Mouse (Mus musculus) liver, embryonic 13.5 days (tissue): ENCODE measurements around the gene Fgd6. TPM values are rescaled to one million over a fixed set of nuclear protein-coding genes. Genes with fewer than 3 reads are reported as not detected.

Source experiments
- ATAC-seq: fragments of 200-750 bp; cut with Nextera tagmentation; 2 replicates; pipeline ENCODE4 v1.8.0; 2017; ENCODE audit warnings: low read depth, mild to moderate bottlenecking, moderate number of reproducible peaks, moderate library complexity
- DNase-seq: peaks from one replicate; pipeline ENCODE4 v3.0.0; 2022
- H3K27ac ChIP-seq: fragments of 300-500 bp; sonication (generic); 2 replicates; pipeline ENCODE4 v1.5.1; 2015; ENCODE audit warnings: moderate library complexity, mild to moderate bottlenecking, inconsistent platforms
- H3K27me3 ChIP-seq: fragments of 300-500 bp; sonication (generic); 2 replicates; pipeline ENCODE4 v1.6.1; 2015; ENCODE audit warnings: mild to moderate bottlenecking, inconsistent platforms
- H3K36me3 ChIP-seq: fragments of 300-500 bp; sonication (generic); 2 replicates; pipeline ENCODE4 v1.6.1; 2015; ENCODE audit warnings: mild to moderate bottlenecking, inconsistent platforms
- H3K4me1 ChIP-seq: fragments of 300-500 bp; sonication (generic); replicated peaks from 2 replicates; pipeline ENCODE4 v1.6.1; 2015; ENCODE audit warnings: inconsistent platforms
- H3K4me2 ChIP-seq: fragments of 300-500 bp; sonication (generic); 2 replicates; pipeline ENCODE4 v1.6.1; 2015; ENCODE audit warnings: inconsistent platforms, mild to moderate bottlenecking, moderate library complexity
- H3K4me3 ChIP-seq: fragments of 300-500 bp; sonication (generic); replicated peaks from 2 replicates; pipeline ENCODE4 v1.5.1; 2015; ENCODE audit warnings: mild to moderate bottlenecking, inconsistent platforms
- H3K9ac ChIP-seq: fragments of 300-500 bp; sonication (generic); 2 replicates; pipeline ENCODE4 v1.6.1; 2015; ENCODE audit warnings: mild to moderate bottlenecking, inconsistent platforms
- H3K9me3 ChIP-seq: fragments of 300-500 bp; sonication (generic); replicated peaks from 2 replicates; pipeline ENCODE4 v1.6.1; 2016; ENCODE audit warnings: inconsistent platforms
- WGBS: fragments of 180-500 bp; shearing (Covaris S2); methylation state at CpG from one replicate; pipeline ENCODE4 v1.1.7; 2015; ENCODE audit not compliant: insufficient replicate concordance; 5-methylcytosine and 5-hydroxymethylcytosine counted together
- polyA plus RNA-seq: library from polyadenylated mRNA; unstranded; fragments of >200 nt; fragmentation: Nextera tagmentation; extraction: Ambion mirVana; gene quantifications from 2 replicates; pipeline ENCODE4 v1.2.1, GENCODE M21; 2015

Fgd6 gene
- polyA plus RNA-seq, 1 experiment from 2014 or later, result 2.4 TPM

- peak; percentile 27 for DNase-seq
- Histone ChIP-seq H3K4me2 (peak overlapping the region; percentile 28), H3K4me1 (peaks cover 43% of the 10 kb centered on the region), H3K4me3 (no peak overlapping the region), H3K27ac (peak overlapping the region; percentile 69), H3K27me3 (no peaks in the 10 kb centered on the region), H3K9me3 (0 out of 2 replicates have a peak, but pooled peaks cover under 1% of the 10 kb centered on the region), H3K9ac (peak overlapping the region; percentile 22; the same call in 1 of the 2 replicates), H3K36me3 (peaks cover 13% of the 10 kb centered on the region)
- 31% methylated on average over 3 of the region's 3 CpGs for WGBS
- peak; percentile 87 for ATAC-seq
Measured at GRCm38 (mm10) chr10:94097081-94097845, 61.5 kb downstream of the Fgd6 start.

- no peak overlapping the region for H3K9ac ChIP-seq
- H3K4me1 ChIP-seq, result peaks cover 43% of the 10 kb centered on the region
- no peaks in the 10 kb centered on the region for H3K27me3 ChIP-seq
- no peak overlapping the region for H3K4me2 ChIP-seq
- H3K9me3 ChIP-seq, result no peaks in the 10 kb centered on the region
- DNase-seq (no peak), ATAC-seq (no peak)
- no peak overlapping the region; the same call in 1 of the 2 replicates for H3K27ac ChIP-seq
- H3K4me3 ChIP-seq, result no peak overlapping the region
- 52% methylated on average over 3 of the region's 3 CpGs for WGBS
- peaks cover 18% of the 10 kb centered on the region for H3K36me3 ChIP-seq
Measured at GRCm38 (mm10) chr10:94098100-94098499, 62.3 kb downstream of the Fgd6 start.

GRCm38 (mm10) chr10:94105498-94105897 lies 69.7 kb downstream of the Fgd6 start:
- H3K9me3 ChIP-seq, result no peaks in the 10 kb centered on the region

GRCm38 (mm10) chr10:94107168-94107567 lies 71.4 kb downstream of the Fgd6 start:
- Histone ChIP-seq H3K9ac (no peak overlapping the region), H3K9me3 (no peaks in the 10 kb centered on the region), H3K4me2 (no peak overlapping the region), H3K27me3 (no peaks in the 10 kb centered on the region), H3K36me3 (peaks cover 33% of the 10 kb centered on the region), H3K4me3 (no peak overlapping the region), H3K4me1 (peaks cover 11% of the 10 kb centered on the region; the same call in 1 of the 2 replicates), H3K27ac (no peak overlapping the region)
- no peak for DNase-seq
- ATAC-seq, result no peak
- 20% methylated on average over 4 of the region's 4 CpGs for WGBS

More at GRCm38 (mm10) chr10:94105498-94105897, 69.7 kb downstream of the Fgd6 start:
- ATAC-seq, result no peak
- no peaks in the 10 kb centered on the region for H3K27me3 ChIP-seq
- H3K27ac ChIP-seq, result no peak overlapping the region
- 73% methylated on average over 10 of the region's 10 CpGs for WGBS
- no peak overlapping the region for H3K9ac ChIP-seq
- peaks cover 41% of the 10 kb centered on the region for H3K36me3 ChIP-seq
- no peak overlapping the region for H3K4me3 ChIP-seq
- DNase-seq, result no peak
- H3K4me2 ChIP-seq, result no peak overlapping the region
- peaks cover 21% of the 10 kb centered on the region for H3K4me1 ChIP-seq

DNA sequence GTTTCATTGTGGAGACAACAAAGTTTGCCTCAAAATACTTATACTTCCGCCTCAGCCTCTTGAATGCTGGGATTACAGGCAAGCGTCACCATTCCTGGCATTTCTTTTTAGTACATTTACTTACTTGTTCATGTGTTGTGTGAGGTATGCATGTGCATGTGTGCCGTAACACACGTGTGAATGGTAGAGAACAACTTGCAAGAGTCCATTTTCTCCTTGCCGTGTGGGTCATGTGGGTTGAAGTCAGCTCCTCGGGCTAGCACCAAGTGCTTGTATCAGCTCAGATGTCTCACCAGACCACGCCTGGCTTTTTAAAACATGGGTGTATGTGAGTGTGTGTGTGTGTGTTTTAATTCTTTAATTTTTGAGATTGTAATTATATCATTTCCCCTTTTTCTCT lies 71.8 kb downstream of the Fgd6 start:
- DNase-seq (no peak), ATAC-seq (no peak)
- H3K27ac ChIP-seq, result no peak overlapping the region
- no peak overlapping the region for H3K9ac ChIP-seq
- peaks cover 11% of the 10 kb centered on the region; the same call in 1 of the 2 replicates for H3K4me1 ChIP-seq
- H3K4me2 ChIP-seq, result no peak overlapping the region
- H3K4me3 ChIP-seq, result no peak overlapping the region
- H3K27me3 ChIP-seq, result no peaks in the 10 kb centered on the region
- 76% methylated on average over 7 of the region's 7 CpGs for WGBS
- no peaks in the 10 kb centered on the region for H3K9me3 ChIP-seq
- H3K36me3 ChIP-seq, result peaks cover 30% of the 10 kb centered on the region

DNA sequence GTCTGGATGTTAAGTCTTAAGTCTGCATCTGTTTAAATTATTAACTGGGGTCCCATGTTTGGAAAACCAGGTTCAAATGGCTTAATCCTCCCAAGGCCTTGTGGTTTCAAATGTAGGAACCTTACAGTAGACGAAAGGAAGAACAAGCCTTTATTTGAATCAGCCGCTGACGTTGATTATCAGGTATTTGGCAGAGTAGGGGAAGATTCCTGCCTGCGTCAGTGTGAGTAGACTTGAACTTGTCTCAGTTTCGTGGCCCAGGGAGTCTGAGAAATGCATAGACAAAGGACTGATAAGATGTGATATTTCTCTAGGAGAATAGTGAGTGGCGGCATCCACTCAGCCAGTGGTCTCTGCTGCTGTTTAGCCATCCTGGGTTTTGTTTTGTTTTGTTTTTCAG lies 73.0 kb downstream of the Fgd6 start:
- Histone ChIP-seq H3K27ac (no peak overlapping the region), H3K36me3 (peaks cover 23% of the 10 kb centered on the region), H3K9ac (no peak overlapping the region), H3K9me3 (no peaks in the 10 kb centered on the region), H3K4me1 (peaks cover 11% of the 10 kb centered on the region; the same call in 1 of the 2 replicates), H3K27me3 (no peaks in the 10 kb centered on the region), H3K4me3 (no peak overlapping the region), H3K4me2 (no peak overlapping the region)
- WGBS, result 67% methylated on average over 6 of the region's 6 CpGs
- no peak for ATAC-seq
- DNase-seq, result no peak

GRCm38 (mm10) chr10:94110834-94111754 lies 75.3 kb downstream of the Fgd6 start:
- peaks cover 6% of the 10 kb centered on the region for H3K36me3 ChIP-seq
- WGBS, result 77% methylated on average over 9 of the region's 9 CpGs
- no peak overlapping the region for H3K27ac ChIP-seq
- H3K9me3 ChIP-seq, result no peaks in the 10 kb centered on the region
- no peak overlapping the region for H3K4me2 ChIP-seq
- H3K4me1 ChIP-seq, result peaks cover 23% of the 10 kb centered on the region
- H3K4me3 ChIP-seq, result no peak overlapping the region
- H3K9ac ChIP-seq, result no peak overlapping the region
- ATAC-seq (no peak), DNase-seq (no peak)
- no peaks in the 10 kb centered on the region for H3K27me3 ChIP-seq

DNA sequence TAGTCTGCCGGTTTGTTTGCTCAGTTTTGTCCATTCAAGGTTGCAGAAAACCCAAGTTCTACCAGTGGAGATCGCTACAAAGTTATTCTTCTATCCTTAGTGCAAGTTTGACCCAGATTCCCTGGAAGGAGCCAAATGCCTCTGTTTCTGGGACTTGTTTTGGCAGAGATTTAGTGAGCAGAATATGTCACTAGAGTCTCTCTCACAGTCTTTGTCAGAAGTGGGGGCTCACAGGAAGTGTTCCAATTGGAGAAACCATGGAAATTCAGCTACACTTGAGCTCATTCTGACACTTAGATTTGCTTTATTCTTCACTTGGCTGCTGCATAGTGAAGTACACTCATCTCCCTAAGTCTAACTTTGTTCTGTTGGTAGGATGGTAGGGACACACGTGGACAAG lies 76.4 kb downstream of the Fgd6 start:
- no peak overlapping the region for H3K27ac ChIP-seq
- no peak overlapping the region for H3K9ac ChIP-seq
- DNase-seq, result no peak
- H3K4me2 ChIP-seq, result no peak overlapping the region
- H3K4me1 ChIP-seq, result peaks cover 19% of the 10 kb centered on the region
- H3K36me3 ChIP-seq, result peaks cover 5% of the 10 kb centered on the region; the same call in 1 of the 2 replicates
- no peak overlapping the region for H3K4me3 ChIP-seq
- no peaks in the 10 kb centered on the region for H3K9me3 ChIP-seq
- no peaks in the 10 kb centered on the region for H3K27me3 ChIP-seq
- no peak for ATAC-seq
- 64% methylated on average over 3 of the region's 3 CpGs for WGBS

- WGBS, result 23% methylated on average over 6 of the region's 6 CpGs
- no peak overlapping the region for H3K4me2 ChIP-seq
- peaks cover 7% of the 10 kb centered on the region; the same call in 1 of the 2 replicates for H3K36me3 ChIP-seq
- ATAC-seq, result peak; percentile 81
- H3K4me3 ChIP-seq, result no peak overlapping the region
- peak; percentile 72 for DNase-seq
- H3K9ac ChIP-seq, result peak overlapping the region; percentile 22; the same call in 1 of the 2 replicates
- no peaks in the 10 kb centered on the region for H3K9me3 ChIP-seq
- H3K27ac ChIP-seq, result 0 out of 2 replicates have a peak overlapping the region, but pooled peaks have one; percentile 3
- H3K4me1 ChIP-seq, result peaks cover 13% of the 10 kb centered on the region
- no peaks in the 10 kb centered on the region for H3K27me3 ChIP-seq
Measured at GRCm38 (mm10) chr10:94115893-94116599, 80.2 kb downstream of the Fgd6 start.

DNA sequence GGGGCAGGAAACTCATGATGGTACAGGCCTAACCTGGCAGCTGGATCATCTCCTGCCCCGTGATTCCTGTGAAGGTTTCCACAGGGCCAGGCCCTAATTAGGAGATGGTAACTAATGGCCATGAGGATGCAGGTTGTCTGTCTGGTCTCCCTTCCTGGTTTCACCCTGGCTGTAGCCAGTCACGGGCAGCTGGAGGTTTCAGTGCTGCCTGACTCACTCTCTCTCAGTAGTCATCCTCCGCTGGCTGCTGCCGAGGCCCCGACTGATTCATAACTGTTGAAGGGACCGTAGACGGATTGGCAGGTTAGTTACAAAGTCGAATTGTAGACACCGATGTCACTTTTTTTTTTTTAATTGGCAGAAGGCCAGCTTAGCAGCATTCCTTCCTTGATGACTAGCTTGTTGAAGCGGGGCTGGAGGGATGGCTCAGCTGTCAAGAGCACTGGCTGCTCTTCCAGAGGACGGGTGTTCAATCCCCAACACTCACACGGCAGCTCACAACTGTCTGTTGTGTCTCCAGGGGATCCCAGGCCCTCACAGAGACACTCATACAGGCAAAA lies 81.1 kb downstream of the Fgd6 start:
- 79% methylated on average over 12 of the region's 12 CpGs for WGBS
- DNase-seq (no peak), ATAC-seq (no peak)
- Histone ChIP-seq H3K9ac (no peak overlapping the region), H3K4me1 (peaks cover 13% of the 10 kb centered on the region), H3K9me3 (no peaks in the 10 kb centered on the region), H3K27ac (no peak overlapping the region), H3K36me3 (peaks cover 11% of the 10 kb centered on the region; the same call in 1 of the 2 replicates), H3K27me3 (no peaks in the 10 kb centered on the region), H3K4me3 (no peak overlapping the region), H3K4me2 (no peak overlapping the region)
